ENCODE assay signal across 19 mouse cellular contexts in the genomic region with DNA sequence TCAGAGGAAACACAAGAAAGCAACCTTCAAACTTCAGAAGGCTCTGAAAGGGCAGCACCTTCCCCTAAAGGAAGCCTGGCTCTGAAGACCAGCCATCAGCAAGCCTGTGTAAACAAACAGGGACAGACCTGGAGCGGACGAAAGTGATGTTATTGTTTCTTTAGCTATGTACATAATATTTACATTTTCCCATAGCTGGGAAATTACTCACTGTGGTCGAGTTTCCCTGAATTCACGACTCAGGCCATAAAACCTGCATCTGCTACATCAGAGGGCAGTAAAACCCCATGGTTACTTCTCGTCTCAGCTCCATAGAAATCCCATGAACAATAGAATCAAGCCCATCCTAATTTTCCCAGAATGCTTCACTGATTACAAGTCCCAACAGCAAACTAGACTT. TPM values are rescaled to one million over a fixed set of nuclear protein-coding genes. Genes with fewer than 3 reads are reported as not detected.
DNase-seq lines count a peak whose midpoint lies in the region; ATAC-seq and TF ChIP-seq lines count a peak whose summit lies in the region.
"Had no signal": no experiment of that assay in that cellular context is flagged by ENCODE, and none has a peak within 500 bp of the region (broad histone marks: within the 10 kb centered on the region; RNA-seq: fewer than 3 reads in every experiment).

No protein-coding gene starts in this region.

- ATAC-seq in heart, embryonic 13.5 days (ENCODE audit: extremely low read depth, insufficient number of reproducible peaks, low FRiP score, low TSS enrichment), result no peak
- ATAC-seq in lung, embryonic 15.5 days (ENCODE audit: borderline replicate concordance, extremely low read depth, low FRiP score, low TSS enrichment), result no peak
- no peak for ATAC-seq in intestine, embryonic 14.5 days (replicated peaks; ENCODE audit: low FRiP score, low TSS enrichment, low read depth)
- ATAC-seq in neural tube, embryonic 15.5 days (ENCODE audit: low FRiP score), result no peak
- ATAC-seq: forebrain, embryonic 13.5 days had no signal

- TF ChIP-seq POLR2A in heart, adult 2 months (IDR thresholded peaks at IDR 0.05; ENCODE audit: insufficient read depth, low read depth, low read length), result no peak

- H3K9ac ChIP-seq in heart, embryonic 13.5 days, result no peak overlapping the region
- no peak overlapping the region for H3K9ac ChIP-seq in heart, adult 2 months (ENCODE audit: low read depth, low read length)
- no peak overlapping the region for H3K9ac ChIP-seq in lung, embryonic 15.5 days
- H3K9ac ChIP-seq in intestine, embryonic 14.5 days (ENCODE audit: low read length), result no peak overlapping the region
- H3K9ac ChIP-seq in neural tube, embryonic 15.5 days (replicated peaks), result no peak overlapping the region
- H3K9ac ChIP-seq: forebrain, embryonic 13.5 days had no signal

- no peak for TF ChIP-seq EP300 in heart, adult 2 months (IDR thresholded peaks at IDR 0.05; ENCODE audit: insufficient read depth, low read depth, low read length)

- peak overlapping the region; percentile 60; the same call in 1 of the 2 replicates for H3K27ac ChIP-seq in heart, embryonic 13.5 days (replicated peaks)
- no peak overlapping the region for H3K27ac ChIP-seq in heart, adult 2 months
- peak overlapping the region; percentile 64 for H3K27ac ChIP-seq in lung, embryonic 15.5 days
- H3K27ac ChIP-seq in intestine, embryonic 14.5 days (ENCODE audit: low read depth), result peak overlapping the region; percentile 49
- peak overlapping the region; percentile 48; the same call in 1 of the 2 replicates for H3K27ac ChIP-seq in neural tube, embryonic 15.5 days (replicated peaks)
- H3K27ac ChIP-seq: forebrain, embryonic 13.5 days had no signal

- no peak for DNase-seq in heart, adult 2 months
- DNase-seq in lung, postnatal 14 days, result no peak
- DNase-seq in intestine, embryonic 14.5 days (ENCODE audit: low spot score), result no peak
- no peak for DNase-seq in adrenal gland, postnatal 14 days
- no peak for DNase-seq in cerebellum, postnatal 36 days
- DNase-seq: adrenal gland, postnatal 36 days; B cell, adult 2 months; cerebellum, adult 11 months; embryo, embryonic 11 days; gastrocnemius, postnatal 10 days; heart, postnatal 10 days; kidney, adult 2 months; layer of hippocampus, adult 9-11 months; left cerebral cortex, postnatal 4 days; right cerebral cortex, postnatal 25 days had no signal

- H3K9me3 ChIP-seq in heart, embryonic 13.5 days, result no peaks in the 10 kb centered on the region
- H3K9me3 ChIP-seq in lung, embryonic 15.5 days, result no peaks in the 10 kb centered on the region
- no peaks in the 10 kb centered on the region for H3K9me3 ChIP-seq in intestine, embryonic 14.5 days (ENCODE audit: control insufficient read depth, low read length)
- H3K9me3 ChIP-seq in neural tube, embryonic 15.5 days (replicated peaks), result no peaks in the 10 kb centered on the region
- H3K9me3 ChIP-seq: forebrain, embryonic 13.5 days had no signal

- no peaks in the 10 kb centered on the region for H3K27me3 ChIP-seq in heart, embryonic 13.5 days (replicated peaks)
- no peaks in the 10 kb centered on the region for H3K27me3 ChIP-seq in heart, adult 2 months (ENCODE audit: control insufficient read depth, insufficient read depth, low read length)
- H3K27me3 ChIP-seq in lung, embryonic 15.5 days, result no peaks in the 10 kb centered on the region
- H3K27me3 ChIP-seq in intestine, embryonic 14.5 days (replicated peaks; ENCODE audit: control insufficient read depth, insufficient read depth, low read length), result no peaks in the 10 kb centered on the region
- H3K27me3 ChIP-seq in neural tube, embryonic 15.5 days (replicated peaks), result no peaks in the 10 kb centered on the region

- intact Hi-C loops in heart, adult 2 months (cut with DNase I), result no loop called here

- H3K4me2 ChIP-seq in heart, embryonic 13.5 days, result no peak overlapping the region
- no peak overlapping the region for H3K4me2 ChIP-seq in lung, embryonic 15.5 days
- no peak overlapping the region for H3K4me2 ChIP-seq in intestine, embryonic 14.5 days (ENCODE audit: low read length)
- H3K4me2 ChIP-seq in neural tube, embryonic 15.5 days, result no peak overlapping the region
- H3K4me2 ChIP-seq: forebrain, embryonic 13.5 days had no signal

- H3K36me3 ChIP-seq in heart, embryonic 13.5 days, result peaks cover 6% of the 10 kb centered on the region; the same call in 1 of the 2 replicates
- H3K36me3 ChIP-seq in heart, adult 2 months (ENCODE audit: control insufficient read depth, insufficient read depth, low read length), result peaks cover 11% of the 10 kb centered on the region
- no peaks in the 10 kb centered on the region; the same call in 1 of the 2 replicates for H3K36me3 ChIP-seq in lung, embryonic 15.5 days
- no peaks in the 10 kb centered on the region; the same call in 1 of the 2 replicates for H3K36me3 ChIP-seq in intestine, embryonic 14.5 days (ENCODE audit: control insufficient read depth, insufficient read depth, low read length)
- H3K36me3 ChIP-seq in neural tube, embryonic 15.5 days, result no peaks in the 10 kb centered on the region

- peaks cover 69% of the 10 kb centered on the region for H3K4me1 ChIP-seq in heart, embryonic 13.5 days
- peaks cover 33% of the 10 kb centered on the region for H3K4me1 ChIP-seq in heart, adult 2 months (ENCODE audit: control insufficient read depth, insufficient read depth, low read length)
- H3K4me1 ChIP-seq in lung, embryonic 15.5 days, result peaks cover 70% of the 10 kb centered on the region
- peaks cover 64% of the 10 kb centered on the region for H3K4me1 ChIP-seq in intestine, embryonic 14.5 days (replicated peaks; ENCODE audit: control insufficient read depth, insufficient read depth, low read length)
- peaks cover 36% of the 10 kb centered on the region for H3K4me1 ChIP-seq in neural tube, embryonic 15.5 days

- peaks cover 7% of the 10 kb centered on the region for H3K79me2 ChIP-seq in heart, adult 2 months (replicated peaks; ENCODE audit: control insufficient read depth, insufficient read depth, low read length)

- 54% methylated on average over 5 of the region's 5 CpGs for WGBS in heart, embryonic 13.5 days
- WGBS in heart, adult 2 months, result 41% methylated on average over 5 of the region's 5 CpGs
- WGBS in lung, embryonic 15.5 days, result 26% methylated on average over 5 of the region's 5 CpGs
- 15% methylated on average over 5 of the region's 5 CpGs for WGBS in intestine, embryonic 14.5 days
- 15% methylated on average over 5 of the region's 5 CpGs for WGBS in neural tube, embryonic 15.5 days

- no peak for TF ChIP-seq CTCF in heart, adult 2 months (IDR thresholded peaks at IDR 0.05)

- H3K4me3 ChIP-seq in heart, embryonic 13.5 days, result no peak overlapping the region
- H3K4me3 ChIP-seq in heart, adult 2 months, result no peak overlapping the region
- no peak overlapping the region for H3K4me3 ChIP-seq in lung, embryonic 15.5 days
- H3K4me3 ChIP-seq in intestine, embryonic 14.5 days (ENCODE audit: low read depth, low read length), result no peak overlapping the region
- no peak overlapping the region for H3K4me3 ChIP-seq in neural tube, embryonic 15.5 days (replicated peaks)
- H3K4me3 ChIP-seq: forebrain, embryonic 13.5 days had no signal

RNA-seq across cellular contexts. Expression of gene Rassf3, which starts 11.1 kb away (rescaled TPM):
- polyA plus RNA-seq in heart, embryonic 13.5 days (2015; fragmentation: Nextera tagmentation; extraction: Ambion mirVana), result 15.2 and 19.2 TPM in 2 replicates
- total RNA-seq in heart, adult 2 months (2021), result 100 to 1,000 TPM; 134 to 135 TPM
- 69.4 and 121 TPM in 2 replicates for polyA plus RNA-seq in heart, adult 2 months (2012; rRNA removed)
- 18.3 and 20.8 TPM in 2 replicates for polyA plus RNA-seq in lung, embryonic 15.5 days (2015; fragmentation: Nextera tagmentation; extraction: Ambion mirVana)
- 20.9 and 24.6 TPM in 2 replicates for polyA plus RNA-seq in intestine, embryonic 14.5 days (2014; fragmentation: Nextera tagmentation; extraction: Ambion mirVana)
- 6.7 and 7.1 TPM in 2 replicates for polyA plus RNA-seq in neural tube, embryonic 15.5 days (2015; fragmentation: Nextera tagmentation; extraction: Ambion mirVana)
- total RNA-seq in adrenal gland, postnatal 14 days (2021), result 40.1 and 41.1 TPM in 2 replicates
